Mouse (Mus musculus) hindbrain, embryonic 16.5 days (tissue): Measurements from ENCODE around the gene Cldn15. TPM values are rescaled to one million over a fixed set of nuclear protein-coding genes. Genes with fewer than 3 reads are reported as not detected.
A peak's percentile ranks its signal among the peaks of the same experiment; 100 is the strongest.

Source experiments
- ATAC-seq: fragments of 200-750 bp; cut with Nextera tagmentation; 2 replicates; pipeline ENCODE4 v1.8.0; 2017; ENCODE audit warnings: moderate TSS enrichment, moderate library complexity
- H3K27ac ChIP-seq: fragments of 300-500 bp; sonication (generic); 2 replicates; pipeline ENCODE4 v1.5.1; 2014; ENCODE audit warnings: low read depth, mild to moderate bottlenecking, control low read depth, low read length, moderate library complexity
- H3K27me3 ChIP-seq: fragments of 300-500 bp; sonication (generic); replicated peaks from 2 replicates; pipeline ENCODE4 v1.6.1; 2014; ENCODE audit warnings: low read length; ENCODE audit not compliant: control insufficient read depth, insufficient read depth
- H3K36me3 ChIP-seq: fragments of 300-500 bp; sonication (generic); 2 replicates; pipeline ENCODE4 v1.6.1; 2014; ENCODE audit warnings: mild to moderate bottlenecking, low read length, moderate library complexity, mixed read lengths; ENCODE audit not compliant: control insufficient read depth, insufficient read depth
- H3K4me1 ChIP-seq: fragments of 300-500 bp; sonication (generic); 2 replicates; pipeline ENCODE4 v1.6.1; 2014; ENCODE audit warnings: low read depth, low read length; ENCODE audit not compliant: control insufficient read depth, insufficient read depth
- H3K4me2 ChIP-seq: fragments of 300-500 bp; sonication (generic); 2 replicates; pipeline ENCODE4 v1.6.1; 2014; ENCODE audit warnings: mild to moderate bottlenecking, low read length, control low read depth, moderate library complexity
- H3K4me3 ChIP-seq: fragments of 300-500 bp; sonication (generic); 2 replicates; pipeline ENCODE4 v1.5.1; 2014; ENCODE audit warnings: mild to moderate bottlenecking, low read length, control low read depth, moderate library complexity
- H3K9ac ChIP-seq: fragments of 300-500 bp; sonication (generic); 2 replicates; pipeline ENCODE4 v1.6.1; 2014; ENCODE audit warnings: low read depth, mild to moderate bottlenecking, control low read depth, low read length, moderate library complexity
- H3K9me3 ChIP-seq: fragments of 300-500 bp; sonication (generic); 2 replicates; pipeline ENCODE4 v1.6.1; 2014; ENCODE audit warnings: mild to moderate bottlenecking, low read length, moderate library complexity; ENCODE audit not compliant: control insufficient read depth
- WGBS: fragments of 180-500 bp; shearing (Covaris S2); extraction: QIAGEN DNeasy Blood & Tissue Kit; methylation state at CpG from one replicate; pipeline ENCODE4 v1.1.7; 2014; 5-methylcytosine and 5-hydroxymethylcytosine counted together
- microRNA counts: library from miRNA; unstranded; fragments of <30 nt; microRNA quantifications from one replicate; lab custom pipeline; 2016
- microRNA-seq: library from miRNA; unstranded; fragments of <30 nt; microRNA quantifications from one replicate; pipeline ENCODE4, GENCODE M21; 2017
- polyA plus RNA-seq: library from polyadenylated mRNA; unstranded; fragments of >200 nt; fragmentation: Nextera tagmentation; extraction: Ambion mirVana; gene quantifications from 2 replicates; pipeline ENCODE4 v1.2.1, GENCODE M21; 2015

Cldn15 gene
- polyA plus RNA-seq, 1 experiment from 2014 or later, result 0.16 TPM

GRCm38 (mm10) chr5:137012401-137012950 is 46.1 kb downstream of the Cldn15 start:
- Histone ChIP-seq H3K9ac (no peak overlapping the region), H3K36me3 (no peaks in the 10 kb centered on the region), H3K9me3 (no peaks in the 10 kb centered on the region), H3K4me3 (no peak overlapping the region), H3K27me3 (no peaks in the 10 kb centered on the region), H3K4me2 (no peak overlapping the region), H3K27ac (no peak overlapping the region), H3K4me1 (no peaks in the 10 kb centered on the region)
- 74% methylated on average over 15 of the region's 15 CpGs for WGBS
- no peak for ATAC-seq

GRCm38 (mm10) chr5:137015913-137016312 is 49.5 kb downstream of the Cldn15 start:
- WGBS, result 92% methylated on average over 3 of the region's 3 CpGs
- no peak overlapping the region for H3K4me3 ChIP-seq
- no peaks in the 10 kb centered on the region for H3K36me3 ChIP-seq
- no peak overlapping the region for H3K9ac ChIP-seq
- no peak overlapping the region for H3K4me2 ChIP-seq
- no peak for ATAC-seq
- no peaks in the 10 kb centered on the region for H3K9me3 ChIP-seq
- no peaks in the 10 kb centered on the region for H3K4me1 ChIP-seq
- no peaks in the 10 kb centered on the region for H3K27me3 ChIP-seq
- H3K27ac ChIP-seq, result no peak overlapping the region

- no peak overlapping the region; the same call in 1 of the 2 replicates for H3K9ac ChIP-seq
- H3K36me3 ChIP-seq, result no peaks in the 10 kb centered on the region
- H3K4me1 ChIP-seq, result peaks cover 2% of the 10 kb centered on the region
- no peak for ATAC-seq
- no peak overlapping the region for H3K4me2 ChIP-seq
- H3K27ac ChIP-seq, result no peak overlapping the region
- H3K27me3 ChIP-seq, result peaks cover 35% of the 10 kb centered on the region
- H3K4me3 ChIP-seq, result no peak overlapping the region
- no peaks in the 10 kb centered on the region for H3K9me3 ChIP-seq
- WGBS, result 41% methylated on average over 3 of the region's 3 CpGs
These were observed 57.9 kb downstream of the Cldn15 start for GRCm38 (mm10) chr5:137024318-137024717.

GRCm38 (mm10) chr5:137025132-137025531 is 58.7 kb downstream of the Cldn15 start:
- Histone ChIP-seq H3K27me3 (peaks cover 35% of the 10 kb centered on the region), H3K36me3 (no peaks in the 10 kb centered on the region), H3K4me2 (peak overlapping the region; percentile 43), H3K9ac (peak overlapping the region; percentile 20; the same call in 1 of the 2 replicates), H3K4me3 (peak overlapping the region; percentile 29), H3K27ac (no peak overlapping the region), H3K4me1 (peaks cover 2% of the 10 kb centered on the region), H3K9me3 (no peaks in the 10 kb centered on the region)
- WGBS, result under 1% methylated on average over 23 of the region's 23 CpGs
- ATAC-seq, result no peak

MicroRNA genes within 50 kb of the gene (microRNA counts, 519-probe panel; counts per million panel counts)
- 786 counts per million, percentile 4 among the panel's probes with 10 or more counts for microRNA mmu-miR-702 (lab: Ali Mortazavi, UCI)

Small RNA genes within 50 kb of the gene (microRNA-seq; reads per million reads assigned to microRNA genes)
- gene Mir702, result 50.8 reads per million, percentile 41 among the genes with 10 or more reads in this experiment

Other genes with a start within 250 kb of the Cldn15 start
- gene Col26a1, start 83.4 kb upstream of the Cldn15 start, polyA plus RNA-seq, result 35.9 and 39.1 TPM in 2 replicates
- 136 and 142 TPM in 2 replicates for gene Ift22, start 58.5 kb upstream of the Cldn15 start, polyA plus RNA-seq
- gene Fis1, start 13.3 kb upstream of the Cldn15 start, polyA plus RNA-seq, result 370 and 382 TPM in 2 replicates
- gene Plod3, start 20.4 kb downstream of the Cldn15 start, polyA plus RNA-seq, result 36.3 and 39.7 TPM in 2 replicates
- 144 and 156 TPM in 2 replicates for gene Znhit1, start 21.4 kb downstream of the Cldn15 start, polyA plus RNA-seq
- 14.1 and 17.0 TPM in 2 replicates for gene Vgf, start 59.8 kb downstream of the Cldn15 start, polyA plus RNA-seq
- gene Ap1s1, start 79.5 kb downstream of the Cldn15 start, polyA plus RNA-seq, result 242 and 260 TPM in 2 replicates
- 0.14 TPM in 1 of 2 replicates, not detected in the other for gene Serpine1, start 105.7 kb downstream of the Cldn15 start, polyA plus RNA-seq
- 1.8 and 2.3 TPM in 2 replicates for gene Trim56, start 149.6 kb downstream of the Cldn15 start, polyA plus RNA-seq
- gene Muc3, start 182.7 kb downstream of the Cldn15 start, polyA plus RNA-seq, result not detected in 2 replicates
- gene Muc3a, start 245.8 kb downstream of the Cldn15 start, polyA plus RNA-seq, result 0.51 and 0.55 TPM in 2 replicates